Mouse (Mus musculus): ENCODE data around the gene Ttc19. TPM values are rescaled to one million over a fixed set of nuclear protein-coding genes. Genes with fewer than 3 reads are reported as not detected.

The Ttc19 gene
- polyA plus RNA-seq, 2 experiments: 1.7 to 1.8 TPM

GRCm38 (mm10) chr11:62266466-62267214, 14.6 kb upstream of the Ttc19 start:
- Histone ChIP-seq H3K4me1 (replicated peaks; ENCODE audit: control insufficient read depth in 2 of 2, insufficient read depth in 2 of 2, low read length in 1 of 2) (no peaks in the 10 kb centered on the region), H3K9me3 (ENCODE audit: control insufficient read depth, low read length) (no peaks in the 10 kb centered on the region), H3K27ac (no peak overlapping the region), H3K9ac (replicated peaks) (no peak overlapping the region), H3K4me3 (ENCODE audit: insufficient read depth in 1 of 2, low read depth in 2 of 2, low read length in 2 of 2) (no peak overlapping the region), H3K4me2 (ENCODE audit: low read depth) (no peak overlapping the region), H3K36me3 (replicated peaks; ENCODE audit: control insufficient read depth, insufficient read depth, low read depth) (no peaks in the 10 kb centered on the region), H3K27me3 (ENCODE audit: control insufficient read depth, insufficient read depth, low read length) (no peaks in the 10 kb centered on the region)
- DNase-seq (ENCODE audit: low read depth in 3 of 3, low spot score in 3 of 3): no peak
- no peak for ATAC-seq (ENCODE audit: insufficient read depth)
- WGBS (ENCODE audit: insufficient replicate concordance): 62% methylated on average over 17 of the region's 17 CpGs
- TF ChIP-seq EP300 (IDR thresholded peaks at IDR 0.05; ENCODE audit: low read depth): no peak
- no peak for TF ChIP-seq CTCF (IDR thresholded peaks at IDR 0.05; ENCODE audit: low read depth)

GRCm38 (mm10) chr11:62268381-62268780, 12.9 kb upstream of the Ttc19 start:
- Histone ChIP-seq H3K4me3 (ENCODE audit: insufficient read depth in 1 of 2, low read depth in 2 of 2, low read length in 2 of 2) (no peak overlapping the region), H3K4me2 (ENCODE audit: low read depth) (no peak overlapping the region), H3K4me1 (replicated peaks; ENCODE audit: control insufficient read depth in 2 of 2, insufficient read depth in 2 of 2, low read length in 1 of 2) (no peaks in the 10 kb centered on the region), H3K27ac (no peak overlapping the region), H3K9me3 (ENCODE audit: control insufficient read depth, low read length) (no peaks in the 10 kb centered on the region), H3K27me3 (ENCODE audit: control insufficient read depth, insufficient read depth, low read length) (no peaks in the 10 kb centered on the region), H3K9ac (replicated peaks) (no peak overlapping the region), H3K36me3 (replicated peaks; ENCODE audit: control insufficient read depth, insufficient read depth, low read depth) (no peaks in the 10 kb centered on the region)
- TF ChIP-seq CTCF (IDR thresholded peaks at IDR 0.05; ENCODE audit: low read depth) (no peak), EP300 (IDR thresholded peaks at IDR 0.05; ENCODE audit: low read depth) (no peak)
- 43% methylated on average over 8 of the region's 8 CpGs for whole genome bisulfite sequencing (ENCODE audit: insufficient replicate concordance)
- ATAC-seq (ENCODE audit: insufficient read depth) (no peak), DNase-seq (ENCODE audit: low read depth in 3 of 3, low spot score in 3 of 3) (no peak)

- no peaks in the 10 kb centered on the region for H3K27me3 ChIP-seq (ENCODE audit: control insufficient read depth, insufficient read depth, low read length)
- 75% methylated on average over 12 of the region's 12 CpGs for WGBS (ENCODE audit: insufficient replicate concordance)
- no peak overlapping the region for H3K9ac ChIP-seq (replicated peaks)
- no peak for ATAC-seq (ENCODE audit: insufficient read depth)
- TF ChIP-seq EP300 (IDR thresholded peaks at IDR 0.05; ENCODE audit: low read depth) (no peak), CTCF (IDR thresholded peaks at IDR 0.05; ENCODE audit: low read depth) (no peak)
- H3K4me2 ChIP-seq (ENCODE audit: low read depth): no peak overlapping the region
- H3K36me3 ChIP-seq (replicated peaks; ENCODE audit: control insufficient read depth, insufficient read depth, low read depth): no peaks in the 10 kb centered on the region
- no peaks in the 10 kb centered on the region for H3K9me3 ChIP-seq (ENCODE audit: control insufficient read depth, low read length)
- DNase-seq (ENCODE audit: low read depth in 3 of 3, low spot score in 3 of 3): no peak
- H3K4me1 ChIP-seq (replicated peaks; ENCODE audit: control insufficient read depth in 2 of 2, insufficient read depth in 2 of 2, low read length in 1 of 2): no peaks in the 10 kb centered on the region
- no peak overlapping the region for H3K4me3 ChIP-seq (ENCODE audit: insufficient read depth in 1 of 2, low read depth in 2 of 2, low read length in 2 of 2)
- no peak overlapping the region for H3K27ac ChIP-seq
These were observed 12.2 kb upstream of the Ttc19 start for GRCm38 (mm10) chr11:62269097-62269496.

GRCm38 (mm10) chr11:62270851-62271250, 10.4 kb upstream of the Ttc19 start:
- no peaks in the 10 kb centered on the region for H3K27me3 ChIP-seq (ENCODE audit: control insufficient read depth, insufficient read depth, low read length)
- H3K9ac ChIP-seq (replicated peaks): no peak overlapping the region
- no peaks in the 10 kb centered on the region for H3K9me3 ChIP-seq (ENCODE audit: control insufficient read depth, low read length)
- no peak overlapping the region for H3K4me3 ChIP-seq (ENCODE audit: insufficient read depth in 1 of 2, low read depth in 2 of 2, low read length in 2 of 2)
- no peaks in the 10 kb centered on the region for H3K4me1 ChIP-seq (replicated peaks; ENCODE audit: control insufficient read depth in 2 of 2, insufficient read depth in 2 of 2, low read length in 1 of 2)
- TF ChIP-seq CTCF (IDR thresholded peaks at IDR 0.05; ENCODE audit: low read depth) (no peak), EP300 (IDR thresholded peaks at IDR 0.05; ENCODE audit: low read depth) (no peak)
- ATAC-seq (ENCODE audit: insufficient read depth) (no peak), DNase-seq (ENCODE audit: low read depth in 3 of 3, low spot score in 3 of 3) (no peak)
- H3K36me3 ChIP-seq (replicated peaks; ENCODE audit: control insufficient read depth, insufficient read depth, low read depth): no peaks in the 10 kb centered on the region
- H3K4me2 ChIP-seq (ENCODE audit: low read depth): no peak overlapping the region
- no peak overlapping the region for H3K27ac ChIP-seq
- 52% methylated on average over 5 of the region's 5 CpGs for WGBS (ENCODE audit: insufficient replicate concordance)

- H3K4me3 ChIP-seq (ENCODE audit: insufficient read depth in 1 of 2, low read depth in 2 of 2, low read length in 2 of 2): no peak overlapping the region
- no peak overlapping the region for H3K27ac ChIP-seq
- no peaks in the 10 kb centered on the region for H3K9me3 ChIP-seq (ENCODE audit: control insufficient read depth, low read length)
- H3K4me2 ChIP-seq (ENCODE audit: low read depth): no peak overlapping the region
- no peak for ATAC-seq (ENCODE audit: insufficient read depth)
- no peak for TF ChIP-seq CTCF (IDR thresholded peaks at IDR 0.05; ENCODE audit: low read depth)
- no peak for TF ChIP-seq EP300 (IDR thresholded peaks at IDR 0.05; ENCODE audit: low read depth)
- peaks cover 5 to 14% of the 10 kb centered on the region in 2 experiments for H3K4me1 ChIP-seq (replicated peaks; ENCODE audit: control insufficient read depth in 2 of 2, insufficient read depth in 2 of 2, low read length in 1 of 2)
- H3K36me3 ChIP-seq (replicated peaks; ENCODE audit: control insufficient read depth, insufficient read depth, low read depth): no peaks in the 10 kb centered on the region
- H3K9ac ChIP-seq (replicated peaks): no peak overlapping the region
- WGBS (ENCODE audit: insufficient replicate concordance): 68% methylated on average over 8 of the region's 8 CpGs
- DNase-seq (ENCODE audit: low read depth in 3 of 3, low spot score in 3 of 3): no peak
- H3K27me3 ChIP-seq (ENCODE audit: control insufficient read depth, insufficient read depth, low read length): no peaks in the 10 kb centered on the region
These were observed 4.2 kb upstream of the Ttc19 start for GRCm38 (mm10) chr11:62277086-62277485.
